Mouse (Mus musculus) small intestine, adult 2 months (tissue): ENCODE data around the gene Slc6a4. TPM values are rescaled to one million over a fixed set of nuclear protein-coding genes. Genes with fewer than 3 reads are reported as not detected.
"Not testable (repeated sequence)": the region's sequence is repeated elsewhere in the genome, so short reads cannot be mapped to it uniquely, and the experiment has no call there.

Experiments
- H3K27ac ChIP-seq: fragments of 200-500 bp; 2 replicates; pipeline ENCODE4 v1.5.1; 2012; ENCODE audit warnings: low read depth, low read length, control low read depth, inconsistent platforms; ENCODE audit not compliant: insufficient read depth
- H3K27me3 ChIP-seq: fragments of 200-500 bp; 2 replicates; pipeline ENCODE4 v1.6.1; 2012; ENCODE audit warnings: mild to moderate bottlenecking, moderate library complexity, low read length, inconsistent platforms; ENCODE audit not compliant: control insufficient read depth, insufficient read depth
- H3K36me3 ChIP-seq: fragments of 200-500 bp; 2 replicates; pipeline ENCODE4 v1.6.1; 2012; ENCODE audit warnings: mild to moderate bottlenecking, low read length, control low read depth, inconsistent platforms; ENCODE audit not compliant: control insufficient read depth, insufficient read depth
- H3K4me1 ChIP-seq: fragments of 200-500 bp; 2 replicates; pipeline ENCODE4 v1.6.1; 2012; ENCODE audit warnings: low read length, inconsistent platforms, mixed read lengths; ENCODE audit not compliant: control insufficient read depth, insufficient read depth, insufficient read length
- H3K4me3 ChIP-seq: fragments of 200-500 bp; 2 replicates; pipeline ENCODE4 v1.5.1; 2012; ENCODE audit warnings: low read depth, mild to moderate bottlenecking, control low read depth, inconsistent platforms, low read length, moderate library complexity
- CTCF ChIP-seq: fragments of 200-500 bp; IDR thresholded peaks from 2 replicates; pipeline ENCODE4 v1.5.1; 2012; ENCODE audit warnings: low read depth, mild to moderate bottlenecking, control low read depth, inconsistent platforms, low read length, moderate library complexity, mixed read lengths; ENCODE audit not compliant: insufficient replicate concordance, insufficient read length; ENCODE audit errors: extremely low read depth
- POLR2A ChIP-seq: fragments of 200-500 bp; IDR thresholded peaks from 2 replicates; pipeline ENCODE4 v1.6.1; 2012; ENCODE audit warnings: low read depth, mild to moderate bottlenecking, control low read depth, inconsistent platforms, low read length, moderate library complexity
- WGBS: fragments of 180-500 bp; shearing (Covaris S2); methylation state at CpG from one replicate; pipeline ENCODE4 v1.1.7; 2018; 5-methylcytosine and 5-hydroxymethylcytosine counted together
- polyA plus RNA-seq: library from polyadenylated mRNA; depleted of rRNA; stranded (reverse); fragments of >200 nt; gene quantifications from 2 replicates; pipeline ENCODE4 v1.2.3, GENCODE M21; 2012

Gene Slc6a4
- polyA plus RNA-seq, 1 experiment = 67.2 TPM

DNA sequence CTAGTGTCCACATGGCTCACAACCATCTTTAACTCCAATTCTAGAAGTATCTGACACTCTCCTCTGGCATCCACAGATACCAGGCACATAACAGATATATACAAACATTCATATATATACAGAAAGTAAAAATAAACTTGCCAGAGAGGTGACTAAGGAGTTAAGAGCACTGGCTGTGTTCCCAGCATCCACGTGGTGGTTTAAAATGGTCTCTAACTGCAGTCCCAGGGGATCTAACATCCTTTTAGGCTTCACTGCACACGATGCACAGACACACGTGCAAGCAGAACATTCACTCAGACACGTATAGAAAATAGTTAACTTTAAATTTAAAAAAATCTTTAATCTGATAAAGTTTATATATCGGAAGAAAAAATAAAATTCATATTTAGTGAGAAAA is 63.5 kb downstream of the Slc6a4 start:
- no peak overlapping the region for H3K27ac ChIP-seq
- H3K27me3 ChIP-seq = no peaks in the 10 kb centered on the region
- WGBS = 75% methylated on average over 5 of the region's 5 CpGs
- no peaks in the 10 kb centered on the region for H3K4me1 ChIP-seq
- TF ChIP-seq CTCF (no peak), POLR2A (no peak)
- H3K4me3 ChIP-seq = no peak overlapping the region
- H3K36me3 ChIP-seq = peaks cover 5% of the 10 kb centered on the region

DNA sequence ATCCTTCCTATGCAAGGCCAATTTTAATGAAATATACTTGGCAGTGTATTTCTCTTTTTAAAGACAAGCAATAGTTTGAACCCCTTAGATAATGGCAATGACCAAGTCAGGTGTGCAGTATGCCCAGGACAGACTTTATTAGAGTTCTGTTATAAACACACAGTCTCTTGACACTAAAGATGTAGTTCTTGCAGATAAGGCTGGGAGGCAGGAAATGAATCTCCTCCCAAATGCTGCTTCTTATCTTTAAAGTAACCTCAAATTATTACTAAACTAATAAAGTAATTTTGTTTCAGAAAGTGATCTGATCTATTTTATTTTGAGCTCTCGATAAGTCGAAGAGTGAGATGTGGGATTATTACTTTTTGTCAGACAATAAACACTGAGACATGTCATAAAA is 65.0 kb downstream of the Slc6a4 start:
- Histone ChIP-seq H3K36me3 (peaks cover 7% of the 10 kb centered on the region), H3K4me3 (no peak overlapping the region), H3K27me3 (no peaks in the 10 kb centered on the region), H3K4me1 (no peaks in the 10 kb centered on the region), H3K27ac (no peak overlapping the region)
- no peak for TF ChIP-seq CTCF
- TF ChIP-seq POLR2A = no peak
- WGBS = 38% methylated on average over 2 of the region's 2 CpGs

DNA sequence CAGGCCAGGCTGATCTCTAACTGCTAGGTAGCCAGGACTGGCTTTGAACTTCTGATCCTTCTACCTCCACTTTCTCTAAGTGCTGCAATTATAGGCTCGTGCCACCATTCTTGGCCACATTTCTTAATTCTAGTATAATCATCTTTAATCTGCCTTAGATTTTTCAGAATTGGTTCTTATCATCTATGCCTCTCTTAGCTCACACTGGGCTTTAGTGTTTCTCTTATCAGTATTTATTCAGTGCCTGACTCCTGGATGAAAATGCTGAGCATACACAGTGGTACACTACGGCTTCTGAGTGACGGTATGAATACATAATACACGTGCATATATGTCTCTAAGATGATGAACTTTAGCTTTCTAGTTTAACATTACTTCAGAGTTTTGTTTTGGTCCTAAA is 70.4 kb downstream of the Slc6a4 start:
- no peak overlapping the region for H3K27ac ChIP-seq
- H3K27me3 ChIP-seq = no peaks in the 10 kb centered on the region
- H3K4me1 ChIP-seq = no peaks in the 10 kb centered on the region
- WGBS = 58% methylated on average over 4 of the region's 4 CpGs
- H3K36me3 ChIP-seq = peaks cover 10% of the 10 kb centered on the region
- no peak for TF ChIP-seq CTCF
- TF ChIP-seq POLR2A = no peak
- H3K4me3 ChIP-seq = no peak overlapping the region

DNA sequence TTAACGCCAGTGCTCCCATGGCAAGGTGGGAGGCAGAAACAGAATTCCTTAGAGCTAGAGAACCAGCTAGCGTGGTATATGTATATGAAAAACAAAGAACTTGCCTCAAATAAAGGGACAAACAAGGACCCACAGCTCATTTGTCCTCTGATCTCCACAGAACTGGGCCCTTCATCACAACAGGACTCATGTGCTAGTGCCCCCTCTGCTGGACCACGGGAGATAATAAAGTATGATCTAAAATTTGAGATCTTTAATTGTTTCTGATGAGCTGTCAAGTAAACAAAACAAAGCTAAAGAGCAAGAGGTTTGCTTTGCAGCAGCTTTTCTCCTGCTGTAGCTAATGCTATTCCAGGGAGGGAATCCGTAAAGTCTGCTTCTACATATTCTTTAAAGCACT is 72.3 kb downstream of the Slc6a4 start:
- peaks cover 18% of the 10 kb centered on the region for H3K36me3 ChIP-seq
- H3K27me3 ChIP-seq = no peaks in the 10 kb centered on the region
- 68% methylated on average over 4 of the region's 4 CpGs for WGBS
- H3K27ac ChIP-seq = no peak overlapping the region
- H3K4me1 ChIP-seq = no peaks in the 10 kb centered on the region
- TF ChIP-seq CTCF (peak; percentile 30; the same call in 1 of the 2 replicates), POLR2A (no peak)
- no peak overlapping the region for H3K4me3 ChIP-seq

DNA sequence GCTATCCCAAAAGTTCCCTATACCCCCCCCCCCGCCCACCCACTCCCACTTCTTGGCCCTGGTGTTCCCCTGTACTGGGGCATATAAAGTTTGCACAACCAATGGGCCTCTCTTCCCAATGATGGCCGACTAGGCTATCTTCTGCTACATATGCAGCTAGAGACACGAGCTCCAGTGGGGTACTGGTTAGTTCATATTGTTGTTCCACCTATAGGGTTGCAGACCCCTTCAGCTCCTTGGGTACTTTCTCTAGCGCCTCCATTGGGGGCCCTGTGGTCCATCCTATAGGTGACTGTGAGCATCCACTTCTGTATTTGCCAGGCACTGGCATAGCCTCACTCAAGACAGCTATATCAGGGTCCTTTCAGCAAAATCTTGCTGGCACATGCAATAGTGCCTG is 78.9 kb downstream of the Slc6a4 start:
- Histone ChIP-seq H3K36me3 (peaks cover 12% of the 10 kb centered on the region), H3K4me3 (peak overlapping the region; percentile 95)
- not testable (repeated sequence) for H3K27ac ChIP-seq, H3K4me1 ChIP-seq, H3K27me3 ChIP-seq
- WGBS = 51% methylated on average over 4 of the region's 4 CpGs

DNA sequence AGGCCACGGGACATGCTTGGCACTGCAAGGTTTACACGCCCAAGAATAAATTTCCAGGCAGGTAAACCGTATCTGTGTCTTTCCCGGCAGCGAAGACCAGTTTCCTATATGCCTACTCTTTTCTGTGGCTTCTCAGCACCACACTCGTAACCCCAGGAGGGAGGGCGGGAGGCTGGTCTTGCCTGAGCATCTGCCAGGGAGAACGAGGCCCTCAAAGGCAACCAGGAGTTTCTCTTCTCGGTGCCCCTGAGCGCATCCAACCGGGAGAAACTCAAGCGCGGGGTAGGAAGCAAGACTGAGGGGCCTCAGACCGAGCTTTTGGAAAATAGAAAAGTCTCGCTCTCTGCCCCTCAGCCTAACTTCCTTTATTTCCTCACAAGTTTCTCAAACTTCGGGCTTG is 79.4 kb downstream of the Slc6a4 start:
- H3K27me3 ChIP-seq = no peaks in the 10 kb centered on the region; the same call in 1 of the 2 replicates
- H3K27ac ChIP-seq = peak overlapping the region; percentile 42; the same call in 1 of the 2 replicates
- peaks cover 3% of the 10 kb centered on the region; the same call in 1 of the 2 replicates for H3K4me1 ChIP-seq
- TF ChIP-seq CTCF = no peak
- no peak for TF ChIP-seq POLR2A
- H3K4me3 ChIP-seq = peak overlapping the region; percentile 95
- WGBS = under 1% methylated on average over 16 of the region's 16 CpGs
- peaks cover 12% of the 10 kb centered on the region for H3K36me3 ChIP-seq

DNA sequence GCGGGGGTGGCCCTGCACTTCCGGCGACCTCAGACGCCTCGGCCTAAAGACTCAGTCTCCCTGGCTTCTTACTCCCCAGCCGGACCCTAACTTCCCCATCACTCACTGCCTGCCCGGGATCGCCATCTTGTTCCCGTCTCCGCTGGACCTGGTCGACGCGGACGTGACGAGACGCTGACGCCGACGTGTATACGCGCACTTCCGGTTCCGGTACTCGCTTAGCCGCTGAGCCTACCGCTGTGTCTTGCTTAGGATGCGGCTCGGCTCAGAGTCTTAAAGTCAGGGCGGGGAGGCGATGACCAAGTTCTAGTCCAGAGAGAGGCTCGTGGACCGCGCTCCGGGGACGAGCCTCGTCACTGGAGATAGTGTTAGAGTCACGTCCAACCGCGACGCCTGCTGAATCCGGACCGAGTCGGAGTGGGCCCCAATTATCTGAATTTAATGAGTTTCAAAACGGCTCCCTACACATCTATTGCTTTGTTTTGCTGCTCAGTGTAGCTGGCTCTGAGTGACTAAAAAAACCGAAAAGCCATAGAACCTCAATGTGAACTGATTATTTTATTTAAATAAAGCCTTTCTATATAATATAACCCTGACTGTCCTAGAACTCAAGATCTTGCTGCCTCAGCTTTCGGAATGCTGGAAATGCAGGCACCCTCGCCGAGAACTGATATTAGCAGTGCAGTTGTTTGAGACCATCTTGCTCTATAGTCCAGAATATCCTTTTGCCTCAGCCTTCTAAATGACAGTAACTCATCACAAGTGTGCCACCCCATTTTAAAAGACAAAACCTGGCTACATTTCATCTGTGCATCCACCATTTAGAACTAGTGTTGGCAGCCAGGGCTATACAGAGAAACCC is 80.1 kb downstream of the Slc6a4 start, which contains the start of gene Nsrp1:
Gene Nsrp1, minus strand, starts transcription at position 163 of the 862 bp plus-strand sequence.
- Histone ChIP-seq H3K27ac (peak within 1 kb of the TSS; percentile 63), H3K4me3 (peak within 1 kb of the TSS; percentile 95), H3K4me1 (peaks cover 3% of the 10 kb centered on the region; the same call in 1 of the 2 replicates), H3K36me3 (peaks cover 12% of the 10 kb centered on the region), H3K27me3 (no peaks in the 10 kb centered on the region; the same call in 1 of the 2 replicates)
- WGBS = 4% methylated on average over 48 of the region's 48 CpGs
- TF ChIP-seq CTCF (no peak), POLR2A (peak; percentile 88)
